In genomic region chr2:72785365-72786043, GRCm38 (mm10) we compare ENCODE assay signal across 14 mouse cellular contexts.
DNase-seq lines count a peak whose midpoint lies in the region; ATAC-seq and TF ChIP-seq lines count a peak whose summit lies in the region.
"Had no signal": no experiment of that assay in that cellular context is flagged by ENCODE, and none has a peak within 500 bp of the region (broad histone marks: within the 10 kb centered on the region; RNA-seq: fewer than 3 reads in every experiment).

No protein-coding gene starts in this region.

- no peaks in the 10 kb centered on the region for H3K27me3 ChIP-seq in embryonic facial prominence, embryonic 13.5 days
- no peaks in the 10 kb centered on the region for H3K27me3 ChIP-seq in small intestine, adult 2 months (ENCODE audit: control insufficient read depth, insufficient read depth, low read length)
- H3K27me3 ChIP-seq: forebrain, embryonic 12.5 days; heart, embryonic 15.5 days had no signal

- peaks cover 34% of the 10 kb centered on the region for H3K4me1 ChIP-seq in embryonic facial prominence, embryonic 13.5 days
- peaks cover 26% of the 10 kb centered on the region; the same call in 1 of the 2 replicates for H3K4me1 ChIP-seq in small intestine, adult 2 months (ENCODE audit: control insufficient read depth, insufficient read depth, insufficient read length, low read length)

- DNase-seq in kidney, adult 8-10 months: peak; percentile 18 to 37
- DNase-seq in kidney, postnatal 4 days: no peak
- DNase-seq in liver: peak; percentile 18
- DNase-seq in layer of hippocampus, postnatal 36 days: no peak
- no peak for DNase-seq in adrenal gland, postnatal 14 days
- DNase-seq: cerebellum, adult 8-10 months; lung, postnatal 4 days; thymus, adult 18-20 months had no signal

- ATAC-seq in embryonic facial prominence, embryonic 13.5 days (ENCODE audit: insufficient number of reproducible peaks, insufficient read depth, low FRiP score, low TSS enrichment, low read depth): no peak
- ATAC-seq: activated CD4-positive, CD25-positive, alpha-beta regulatory T cell, adult 4 months had no signal

- 83% methylated on average over 8 of the region's 8 CpGs for WGBS in embryonic facial prominence, embryonic 13.5 days
- 25% methylated on average over 8 of the region's 8 CpGs for WGBS in small intestine, adult 2 months

- no peak overlapping the region for H3K4me2 ChIP-seq in embryonic facial prominence, embryonic 13.5 days
- H3K4me2 ChIP-seq: forebrain, embryonic 12.5 days; heart, embryonic 15.5 days; hindbrain, embryonic 15.5 days had no signal

- no peak for TF ChIP-seq CTCF in small intestine, adult 2 months (IDR thresholded peaks at IDR 0.05; ENCODE audit: extremely low read depth, insufficient read length, insufficient replicate concordance, low read depth, low read length)

- H3K9ac ChIP-seq in embryonic facial prominence, embryonic 13.5 days: no peak overlapping the region
- H3K9ac ChIP-seq: forebrain, embryonic 12.5 days; heart, embryonic 15.5 days; hindbrain, embryonic 15.5 days had no signal

- TF ChIP-seq POLR2A in small intestine, adult 2 months (IDR thresholded peaks at IDR 0.05; ENCODE audit: low read depth, low read length): no peak

- H3K36me3 ChIP-seq in embryonic facial prominence, embryonic 13.5 days: no peaks in the 10 kb centered on the region
- H3K36me3 ChIP-seq in small intestine, adult 2 months (ENCODE audit: control insufficient read depth, insufficient read depth, low read length): no peaks in the 10 kb centered on the region
- H3K36me3 ChIP-seq: forebrain, embryonic 12.5 days; heart, embryonic 15.5 days; hindbrain, embryonic 15.5 days had no signal

- H3K9me3 ChIP-seq in embryonic facial prominence, embryonic 13.5 days: no peaks in the 10 kb centered on the region
- H3K9me3 ChIP-seq: forebrain, embryonic 12.5 days; heart, embryonic 15.5 days; hindbrain, embryonic 15.5 days had no signal

- no peak overlapping the region for H3K4me3 ChIP-seq in embryonic facial prominence, embryonic 13.5 days
- H3K4me3 ChIP-seq in small intestine, adult 2 months (ENCODE audit: low read depth, low read length): no peak overlapping the region
- H3K4me3 ChIP-seq: forebrain, embryonic 12.5 days; heart, embryonic 15.5 days; hindbrain, embryonic 15.5 days had no signal

- peak overlapping the region; percentile 55; the same call in 1 of the 2 replicates for H3K27ac ChIP-seq in embryonic facial prominence, embryonic 13.5 days
- peak overlapping the region; percentile 99 for H3K27ac ChIP-seq in small intestine, adult 2 months (ENCODE audit: insufficient read depth, low read depth, low read length)
- H3K27ac ChIP-seq: forebrain, embryonic 12.5 days; heart, embryonic 15.5 days; hindbrain, embryonic 15.5 days had no signal

Comparison
In these comparisons a context has a peak if more than half of its experiments do, and no peak if none do; other contexts are left out.
1. DNase-seq: peak in kidney, adult 8-10 months (2 of 2) and liver (single experiment); none in kidney, postnatal 4 days (0 of 2), layer of hippocampus, postnatal 36 days (0 of 2) and adrenal gland, postnatal 14 days (single experiment).